Mouse (Mus musculus) bone marrow, adult 2 months (tissue): ENCODE measurements around the gene Arhgap42.

Experiments used
- CTCF ChIP-seq: fragments of 200-500 bp; IDR thresholded peaks from 2 replicates; pipeline ENCODE4 v1.5.1; 2011; ENCODE audit warnings: low read length, control low read depth; ENCODE audit not compliant: control insufficient read depth, insufficient read depth
- POLR2A ChIP-seq: fragments of 200-500 bp; IDR thresholded peaks from 2 replicates; pipeline ENCODE4 v1.6.1; 2011; ENCODE audit warnings: low read depth, mild to moderate bottlenecking, control low read depth, low read length, borderline replicate concordance; ENCODE audit not compliant: control insufficient read depth

DNA sequence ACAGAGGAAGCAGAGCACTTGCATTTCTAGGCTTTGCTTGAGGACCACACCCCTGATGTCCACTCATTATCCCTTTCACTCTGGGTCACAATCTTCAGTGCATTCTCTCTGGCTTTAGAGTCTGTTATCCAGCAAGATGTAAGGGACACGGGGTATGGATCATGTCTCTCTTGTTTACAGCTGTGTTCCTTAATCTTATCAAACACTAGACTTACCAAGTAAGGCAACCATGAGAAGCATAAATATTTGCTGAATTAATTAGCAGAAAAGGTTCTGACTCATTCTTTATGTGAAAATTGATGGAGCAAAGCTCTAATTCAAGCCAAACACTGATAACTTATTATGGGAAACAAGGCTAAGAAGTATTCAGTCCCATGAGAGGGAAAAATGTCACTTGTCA lies 125.1 kb downstream of the Arhgap42 start:
- TF ChIP-seq CTCF (no peak), POLR2A (no peak)
